Mouse (Mus musculus) bone marrow, adult 2 months (tissue): ENCODE measurements around the gene Rabl2.

Source experiments
- CTCF ChIP-seq: fragments of 200-500 bp; IDR thresholded peaks from 2 replicates; pipeline ENCODE4 v1.5.1; 2011; ENCODE audit warnings: low read length, control low read depth; ENCODE audit not compliant: control insufficient read depth, insufficient read depth
- POLR2A ChIP-seq: fragments of 200-500 bp; IDR thresholded peaks from 2 replicates; pipeline ENCODE4 v1.6.1; 2011; ENCODE audit warnings: low read depth, mild to moderate bottlenecking, control low read depth, low read length, borderline replicate concordance; ENCODE audit not compliant: control insufficient read depth

- TF ChIP-seq CTCF (no peak), POLR2A (no peak)
These were observed 16.2 kb upstream of the Rabl2 start for GRCm38 (mm10) chr15:89607888-89608287.
